Mouse (Mus musculus): ENCODE results near the gene Rnaset2b. TPM values are rescaled to one million over a fixed set of nuclear protein-coding genes. Genes with fewer than 3 reads are reported as not detected.
"Not testable (repeated sequence)": the region's sequence is repeated elsewhere in the genome, so short reads cannot be mapped to it uniquely, and the experiment has no call there.

Gene Rnaset2b
- polyA plus RNA-seq (2012; rRNA removed): 55.4 and 58.7 TPM in 2 replicates

GRCm38 (mm10) chr17:6970334-6970733, at the start of gene Rnaset2b:
Gene Rnaset2b (plus strand): TSS chr17:6970634.
- 100% methylated on average over 1 of the region's 8 CpGs for WGBS
- H3K4me3 ChIP-seq (ENCODE audit: low read depth, low read length); H3K4me1 ChIP-seq (ENCODE audit: control insufficient read depth, insufficient read depth, insufficient read length, low read length); H3K36me3 ChIP-seq (ENCODE audit: control insufficient read depth, insufficient read depth, low read length); H3K27me3 ChIP-seq (ENCODE audit: control insufficient read depth, insufficient read depth, low read length); H3K27ac ChIP-seq (ENCODE audit: insufficient read depth, low read depth, low read length): not testable (repeated sequence)

GRCm38 (mm10) chr17:6931625-6932024, 38.8 kb upstream of the Rnaset2b start:
- not testable (repeated sequence) for H3K27me3 ChIP-seq (ENCODE audit: control insufficient read depth, insufficient read depth, low read length); H3K4me3 ChIP-seq (ENCODE audit: low read depth, low read length); H3K27ac ChIP-seq (ENCODE audit: insufficient read depth, low read depth, low read length); H3K36me3 ChIP-seq (ENCODE audit: control insufficient read depth, insufficient read depth, low read length); H3K4me1 ChIP-seq (ENCODE audit: control insufficient read depth, insufficient read depth, insufficient read length, low read length)
- 53% methylated on average over 7 of the region's 7 CpGs for WGBS

- WGBS: no CpG with 5 or more reads among the region's 4 CpGs
- H3K27me3 ChIP-seq (ENCODE audit: control insufficient read depth, insufficient read depth, low read length); H3K4me3 ChIP-seq (ENCODE audit: low read depth, low read length); H3K4me1 ChIP-seq (ENCODE audit: control insufficient read depth, insufficient read depth, insufficient read length, low read length); H3K36me3 ChIP-seq (ENCODE audit: control insufficient read depth, insufficient read depth, low read length); H3K27ac ChIP-seq (ENCODE audit: insufficient read depth, low read depth, low read length): not testable (repeated sequence)
These were observed 27.9 kb upstream of the Rnaset2b start for GRCm38 (mm10) chr17:6942560-6942959.

GRCm38 (mm10) chr17:6947637-6947983, 22.8 kb upstream of the Rnaset2b start:
- H3K27ac ChIP-seq (ENCODE audit: insufficient read depth, low read depth, low read length); H3K4me1 ChIP-seq (ENCODE audit: control insufficient read depth, insufficient read depth, insufficient read length, low read length); H3K27me3 ChIP-seq (ENCODE audit: control insufficient read depth, insufficient read depth, low read length); H3K36me3 ChIP-seq (ENCODE audit: control insufficient read depth, insufficient read depth, low read length): not testable (repeated sequence)
- 0% methylated on average over 1 of the region's 8 CpGs for WGBS
- H3K4me3 ChIP-seq (ENCODE audit: low read depth, low read length): peak overlapping the region; percentile 64

GRCm38 (mm10) chr17:6947984-6948768, 22.3 kb upstream of the Rnaset2b start, which contains the start of gene Rsph3b:
Gene Rsph3b (minus strand): TSS chr17:6948682.
- H3K27me3 ChIP-seq (ENCODE audit: control insufficient read depth, insufficient read depth, low read length); H3K4me1 ChIP-seq (ENCODE audit: control insufficient read depth, insufficient read depth, insufficient read length, low read length); H3K36me3 ChIP-seq (ENCODE audit: control insufficient read depth, insufficient read depth, low read length): not testable (repeated sequence)
- Histone ChIP-seq H3K4me3 (ENCODE audit: low read depth, low read length) (peak within 1 kb of the TSS; percentile 64), H3K27ac (ENCODE audit: insufficient read depth, low read depth, low read length) (peak within 1 kb of the TSS; percentile 48)
- under 1% methylated on average over 73 of the region's 73 CpGs for WGBS

GRCm38 (mm10) chr17:6948769-6949228, 21.6 kb upstream of the Rnaset2b start:
- H3K27me3 ChIP-seq (ENCODE audit: control insufficient read depth, insufficient read depth, low read length); H3K4me1 ChIP-seq (ENCODE audit: control insufficient read depth, insufficient read depth, insufficient read length, low read length); H3K36me3 ChIP-seq (ENCODE audit: control insufficient read depth, insufficient read depth, low read length): not testable (repeated sequence)
- H3K27ac ChIP-seq (ENCODE audit: insufficient read depth, low read depth, low read length): peak overlapping the region; percentile 48
- H3K4me3 ChIP-seq (ENCODE audit: low read depth, low read length): peak overlapping the region; percentile 64
- WGBS: 3% methylated on average over 9 of the region's 9 CpGs

- WGBS: 65% methylated on average over 7 of the region's 8 CpGs
- H3K27me3 ChIP-seq (ENCODE audit: control insufficient read depth, insufficient read depth, low read length); H3K36me3 ChIP-seq (ENCODE audit: control insufficient read depth, insufficient read depth, low read length); H3K4me1 ChIP-seq (ENCODE audit: control insufficient read depth, insufficient read depth, insufficient read length, low read length); H3K27ac ChIP-seq (ENCODE audit: insufficient read depth, low read depth, low read length); H3K4me3 ChIP-seq (ENCODE audit: low read depth, low read length): not testable (repeated sequence)
These were observed 11.6 kb upstream of the Rnaset2b start for GRCm38 (mm10) chr17:6958881-6959280.

GRCm38 (mm10) chr17:6959543-6960259, 10.7 kb upstream of the Rnaset2b start:
- not testable (repeated sequence) for H3K27me3 ChIP-seq (ENCODE audit: control insufficient read depth, insufficient read depth, low read length); H3K4me1 ChIP-seq (ENCODE audit: control insufficient read depth, insufficient read depth, insufficient read length, low read length); H3K36me3 ChIP-seq (ENCODE audit: control insufficient read depth, insufficient read depth, low read length); H3K27ac ChIP-seq (ENCODE audit: insufficient read depth, low read depth, low read length); H3K4me3 ChIP-seq (ENCODE audit: low read depth, low read length)
- WGBS: 28% methylated on average over 5 of the region's 6 CpGs

- H3K27me3 ChIP-seq (ENCODE audit: control insufficient read depth, insufficient read depth, low read length); H3K36me3 ChIP-seq (ENCODE audit: control insufficient read depth, insufficient read depth, low read length); H3K27ac ChIP-seq (ENCODE audit: insufficient read depth, low read depth, low read length); H3K4me3 ChIP-seq (ENCODE audit: low read depth, low read length); H3K4me1 ChIP-seq (ENCODE audit: control insufficient read depth, insufficient read depth, insufficient read length, low read length): not testable (repeated sequence)
- WGBS: under 1% methylated on average over 12 of the region's 12 CpGs
These were observed 10.1 kb upstream of the Rnaset2b start for GRCm38 (mm10) chr17:6960349-6960748.

GRCm38 (mm10) chr17:6960776-6961175, 9.7 kb upstream of the Rnaset2b start, which contains the start of gene Tagap1:
Gene Tagap1 (minus strand): TSS chr17:6961156.
- peak within 1 kb of the TSS; percentile 63 for H3K4me3 ChIP-seq (ENCODE audit: low read depth, low read length)
- under 1% methylated on average over 38 of the region's 51 CpGs for WGBS
- not testable (repeated sequence) for H3K27me3 ChIP-seq (ENCODE audit: control insufficient read depth, insufficient read depth, low read length); H3K4me1 ChIP-seq (ENCODE audit: control insufficient read depth, insufficient read depth, insufficient read length, low read length); H3K36me3 ChIP-seq (ENCODE audit: control insufficient read depth, insufficient read depth, low read length); H3K27ac ChIP-seq (ENCODE audit: insufficient read depth, low read depth, low read length)

- not testable (repeated sequence) for H3K4me1 ChIP-seq (ENCODE audit: control insufficient read depth, insufficient read depth, insufficient read length, low read length); H3K27me3 ChIP-seq (ENCODE audit: control insufficient read depth, insufficient read depth, low read length); H3K27ac ChIP-seq (ENCODE audit: insufficient read depth, low read depth, low read length); H3K36me3 ChIP-seq (ENCODE audit: control insufficient read depth, insufficient read depth, low read length)
- peak overlapping the region; percentile 59 for H3K4me3 ChIP-seq (ENCODE audit: low read depth, low read length)
- WGBS: under 1% methylated on average over 22 of the region's 48 CpGs
These were observed 9.0 kb upstream of the Rnaset2b start for GRCm38 (mm10) chr17:6961181-6962000.

Measured in small intestine, adult 2 months (tissue).